Mouse (Mus musculus) liver, embryonic 13.5 days (tissue): Measurements from ENCODE around the gene Mre11a. TPM values are rescaled to one million over a fixed set of nuclear protein-coding genes. Genes with fewer than 3 reads are reported as not detected.

Experiments used
- ATAC-seq: fragments of 200-750 bp; cut with Nextera tagmentation; 2 replicates; pipeline ENCODE4 v1.8.0; 2017; ENCODE audit warnings: low read depth, mild to moderate bottlenecking, moderate number of reproducible peaks, moderate library complexity
- DNase-seq: peaks from one replicate; pipeline ENCODE4 v3.0.0; 2022
- H3K27ac ChIP-seq: fragments of 300-500 bp; sonication (generic); 2 replicates; pipeline ENCODE4 v1.5.1; 2015; ENCODE audit warnings: moderate library complexity, mild to moderate bottlenecking, inconsistent platforms
- H3K27me3 ChIP-seq: fragments of 300-500 bp; sonication (generic); 2 replicates; pipeline ENCODE4 v1.6.1; 2015; ENCODE audit warnings: mild to moderate bottlenecking, inconsistent platforms
- H3K36me3 ChIP-seq: fragments of 300-500 bp; sonication (generic); 2 replicates; pipeline ENCODE4 v1.6.1; 2015; ENCODE audit warnings: mild to moderate bottlenecking, inconsistent platforms
- H3K4me1 ChIP-seq: fragments of 300-500 bp; sonication (generic); replicated peaks from 2 replicates; pipeline ENCODE4 v1.6.1; 2015; ENCODE audit warnings: inconsistent platforms
- H3K4me2 ChIP-seq: fragments of 300-500 bp; sonication (generic); 2 replicates; pipeline ENCODE4 v1.6.1; 2015; ENCODE audit warnings: inconsistent platforms, mild to moderate bottlenecking, moderate library complexity
- H3K4me3 ChIP-seq: fragments of 300-500 bp; sonication (generic); replicated peaks from 2 replicates; pipeline ENCODE4 v1.5.1; 2015; ENCODE audit warnings: mild to moderate bottlenecking, inconsistent platforms
- H3K9ac ChIP-seq: fragments of 300-500 bp; sonication (generic); 2 replicates; pipeline ENCODE4 v1.6.1; 2015; ENCODE audit warnings: mild to moderate bottlenecking, inconsistent platforms
- H3K9me3 ChIP-seq: fragments of 300-500 bp; sonication (generic); replicated peaks from 2 replicates; pipeline ENCODE4 v1.6.1; 2016; ENCODE audit warnings: inconsistent platforms
- WGBS: fragments of 180-500 bp; shearing (Covaris S2); methylation state at CpG from one replicate; pipeline ENCODE4 v1.1.7; 2015; ENCODE audit not compliant: insufficient replicate concordance; 5-methylcytosine and 5-hydroxymethylcytosine counted together
- polyA plus RNA-seq: library from polyadenylated mRNA; unstranded; fragments of >200 nt; fragmentation: Nextera tagmentation; extraction: Ambion mirVana; gene quantifications from 2 replicates; pipeline ENCODE4 v1.2.1, GENCODE M21; 2015

The Mre11a gene
- 22.6 and 27.6 TPM in 2 replicates for polyA plus RNA-seq

- peaks cover 63% of the 10 kb centered on the region for H3K36me3 ChIP-seq
- no peaks in the 10 kb centered on the region for H3K9me3 ChIP-seq
- H3K27ac ChIP-seq = peak within 1 kb of the TSS; percentile 86
- H3K4me3 ChIP-seq = peak within 1 kb of the TSS; percentile 79
- DNase-seq (peak; percentile 90), ATAC-seq (peak; percentile 98)
- H3K4me2 ChIP-seq = peak within 1 kb of the TSS; percentile 87
- H3K4me1 ChIP-seq = peaks cover 31% of the 10 kb centered on the region
- H3K9ac ChIP-seq = peak within 1 kb of the TSS; percentile 88
- under 1% methylated on average over 62 of the region's 62 CpGs for WGBS
- H3K27me3 ChIP-seq = no peaks in the 10 kb centered on the region
Observed at GRCm38 (mm10) chr9:14784039-14785002, at the start of gene Mre11a, which contains the start of gene Ankrd49. Gene Mre11a, plus strand, starts transcription at chr9:14784654. Gene Ankrd49, minus strand, starts transcription at chr9:14784856.

DNA sequence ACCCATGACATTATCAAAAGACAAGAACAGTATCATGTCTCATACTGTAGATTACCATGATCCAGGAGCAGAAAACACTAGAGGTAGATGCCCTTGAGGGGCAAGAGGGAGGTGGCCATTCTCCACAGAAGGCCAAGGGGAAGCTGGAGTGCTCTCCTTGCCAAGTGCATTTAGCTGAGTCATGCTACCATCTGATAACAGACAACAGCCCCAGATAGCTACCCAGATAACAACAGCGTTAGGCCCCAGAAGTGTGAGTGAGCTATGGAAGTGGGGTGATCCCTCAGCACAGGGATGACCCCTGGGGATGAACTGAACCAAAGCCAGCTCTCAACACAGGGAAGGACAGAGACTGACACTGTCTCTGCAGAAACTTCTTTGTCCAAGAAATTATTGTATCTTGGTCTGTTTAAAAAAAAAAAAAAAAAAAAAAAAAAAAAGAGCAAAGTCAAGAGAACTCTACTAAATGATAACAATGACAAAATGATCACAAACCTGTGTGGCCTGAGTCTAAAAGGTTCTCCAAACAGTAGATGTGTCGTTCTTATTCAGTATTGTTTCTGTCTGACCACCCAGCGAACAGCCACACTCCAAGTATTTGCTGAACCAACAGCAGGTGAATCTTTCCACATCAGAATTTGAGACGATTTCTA, 44.8 kb upstream of the Mre11a start:
- Histone ChIP-seq H3K4me2 (no peak overlapping the region), H3K4me3 (no peak overlapping the region), H3K9ac (no peak overlapping the region), H3K36me3 (no peaks in the 10 kb centered on the region), H3K4me1 (0 out of 2 replicates have a peak, but pooled peaks cover 5% of the 10 kb centered on the region), H3K27ac (no peak overlapping the region), H3K27me3 (no peaks in the 10 kb centered on the region), H3K9me3 (no peaks in the 10 kb centered on the region)
- WGBS = 49% methylated on average over 4 of the region's 4 CpGs
- no peak for ATAC-seq
- no peak for DNase-seq

DNA sequence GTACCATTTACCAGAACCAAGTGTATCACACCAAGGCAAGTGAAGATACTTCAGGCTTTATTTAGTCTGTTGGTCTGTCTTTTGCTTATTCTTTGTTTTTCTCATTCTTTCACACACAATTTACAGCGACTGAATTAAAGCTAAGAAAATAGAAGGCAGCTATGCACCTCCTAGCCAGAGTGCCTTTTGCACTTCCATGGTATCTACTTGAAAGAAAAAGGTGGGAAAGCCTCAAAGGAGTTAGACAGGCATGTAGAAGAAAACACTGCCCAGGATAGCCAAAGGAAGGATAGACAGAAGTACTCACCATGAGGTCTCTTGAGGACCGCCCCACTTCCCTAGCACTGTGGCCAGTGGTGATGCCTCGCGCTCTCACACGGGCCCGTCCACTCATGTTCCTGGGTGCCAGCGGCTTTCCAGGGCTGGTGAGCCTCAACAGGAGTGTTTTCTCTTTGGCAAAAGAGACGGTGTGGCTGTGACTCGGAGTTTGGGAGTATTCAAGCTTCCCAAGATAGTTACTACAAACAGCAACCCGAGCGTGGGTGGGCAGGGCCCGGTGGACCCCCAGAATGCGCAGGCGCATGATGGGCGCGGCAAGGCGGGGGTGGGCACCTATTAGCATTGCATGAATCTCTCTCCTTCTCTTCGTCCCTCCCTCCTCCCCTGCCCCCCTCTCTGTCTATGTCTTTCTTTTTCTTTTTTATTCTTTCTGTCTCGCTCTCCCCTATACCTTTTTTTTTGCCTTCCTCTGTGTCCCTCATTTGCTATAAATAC, 44.1 kb upstream of the Mre11a start, which contains the start of gene Piwil4:
TSS of gene Piwil4 (minus strand) at position 583 of the 774 bp plus-strand sequence.
- WGBS = 66% methylated on average over 19 of the region's 19 CpGs
- Histone ChIP-seq H3K4me3 (no peak within 1 kb of the TSS), H3K27ac (no peak within 1 kb of the TSS), H3K4me1 (0 out of 2 replicates have a peak, but pooled peaks cover 5% of the 10 kb centered on the region), H3K36me3 (no peaks in the 10 kb centered on the region), H3K9ac (no peak within 1 kb of the TSS), H3K4me2 (no peak within 1 kb of the TSS), H3K9me3 (no peaks in the 10 kb centered on the region), H3K27me3 (no peaks in the 10 kb centered on the region)
- DNase-seq (no peak), ATAC-seq (no peak)

GRCm38 (mm10) chr9:14750901-14751502, 33.5 kb upstream of the Mre11a start:
- 0 out of 2 replicates have a peak, but pooled peaks have one; percentile 11 for ATAC-seq
- H3K4me1 ChIP-seq = peaks cover 9% of the 10 kb centered on the region; the same call in 1 of the 2 replicates
- H3K9me3 ChIP-seq = no peaks in the 10 kb centered on the region
- H3K9ac ChIP-seq = no peak overlapping the region
- no peak overlapping the region for H3K27ac ChIP-seq
- 56% methylated on average over 42 of the region's 42 CpGs for WGBS
- peak overlapping the region; percentile 56 for H3K4me3 ChIP-seq
- DNase-seq = no peak
- no peaks in the 10 kb centered on the region for H3K36me3 ChIP-seq
- peaks cover 26% of the 10 kb centered on the region for H3K27me3 ChIP-seq
- peak overlapping the region; percentile 74 for H3K4me2 ChIP-seq

DNA sequence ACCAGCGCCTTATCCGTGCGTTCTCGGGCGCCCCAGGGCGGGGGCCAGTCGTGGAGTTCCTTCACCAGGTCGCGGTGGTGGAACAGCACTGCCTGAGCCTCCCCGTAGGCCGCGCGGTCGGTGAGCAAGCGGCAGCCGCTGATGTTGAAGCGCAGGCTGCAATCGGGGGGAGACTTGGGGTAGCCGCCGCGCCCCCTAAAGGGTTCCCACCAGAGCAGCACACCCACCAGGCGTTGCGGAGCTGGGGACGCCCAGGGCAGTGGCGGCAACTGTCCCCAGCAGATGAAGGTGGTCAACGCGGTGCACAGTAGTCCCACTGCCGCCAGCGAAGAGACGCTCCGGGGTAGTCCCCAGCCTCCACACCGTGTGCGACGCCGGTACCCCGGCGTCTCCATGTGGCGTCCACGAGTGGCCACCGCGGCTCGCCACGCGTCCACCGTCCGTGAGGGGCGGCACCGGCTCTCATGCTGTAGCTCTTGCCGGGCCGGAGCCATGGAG, 32.9 kb upstream of the Mre11a start:
- H3K27me3 ChIP-seq = peaks cover 26% of the 10 kb centered on the region
- DNase-seq (no peak), ATAC-seq (peak; percentile 37)
- peak overlapping the region; percentile 74 for H3K4me2 ChIP-seq
- peaks cover 9% of the 10 kb centered on the region; the same call in 1 of the 2 replicates for H3K4me1 ChIP-seq
- no peaks in the 10 kb centered on the region for H3K9me3 ChIP-seq
- no peak overlapping the region for H3K27ac ChIP-seq
- peak overlapping the region; percentile 49 for H3K9ac ChIP-seq
- WGBS = 1% methylated on average over 50 of the region's 50 CpGs
- H3K4me3 ChIP-seq = peak overlapping the region; percentile 56
- no peaks in the 10 kb centered on the region for H3K36me3 ChIP-seq

- ATAC-seq (peak; percentile 76), DNase-seq (no peak)
- Histone ChIP-seq H3K27me3 (peaks cover 26% of the 10 kb centered on the region), H3K9me3 (no peaks in the 10 kb centered on the region), H3K27ac (no peak within 1 kb of the TSS), H3K4me3 (peak within 1 kb of the TSS; percentile 56), H3K4me2 (peak within 1 kb of the TSS; percentile 74), H3K9ac (peak within 1 kb of the TSS; percentile 49), H3K4me1 (peaks cover 9% of the 10 kb centered on the region; the same call in 1 of the 2 replicates), H3K36me3 (no peaks in the 10 kb centered on the region)
- under 1% methylated on average over 28 of the region's 28 CpGs for WGBS
Observed at GRCm38 (mm10) chr9:14752001-14752522, 32.4 kb upstream of the Mre11a start, which contains the start of gene Fut4. Gene Fut4, minus strand, starts transcription at chr9:14752393.

- H3K4me2 ChIP-seq = no peak overlapping the region
- ATAC-seq = no peak
- H3K9me3 ChIP-seq = no peaks in the 10 kb centered on the region
- peaks cover 26% of the 10 kb centered on the region for H3K27me3 ChIP-seq
- no peak overlapping the region for H3K9ac ChIP-seq
- no peaks in the 10 kb centered on the region for H3K36me3 ChIP-seq
- H3K4me3 ChIP-seq = no peak overlapping the region
- peaks cover 9% of the 10 kb centered on the region; the same call in 1 of the 2 replicates for H3K4me1 ChIP-seq
- DNase-seq = no peak
- H3K27ac ChIP-seq = no peak overlapping the region
Observed at GRCm38 (mm10) chr9:14753947-14754346, 30.5 kb upstream of the Mre11a start.

- no peak overlapping the region for H3K4me2 ChIP-seq
- H3K27me3 ChIP-seq = peaks cover 26% of the 10 kb centered on the region
- ATAC-seq (no peak), DNase-seq (no peak)
- no peak overlapping the region for H3K27ac ChIP-seq
- H3K36me3 ChIP-seq = no peaks in the 10 kb centered on the region
- H3K9me3 ChIP-seq = no peaks in the 10 kb centered on the region
- peaks cover 9% of the 10 kb centered on the region; the same call in 1 of the 2 replicates for H3K4me1 ChIP-seq
- H3K4me3 ChIP-seq = no peak overlapping the region
- no peak overlapping the region for H3K9ac ChIP-seq
- 55% methylated on average over 3 of the region's 3 CpGs for WGBS
Observed at GRCm38 (mm10) chr9:14754469-14754868, 30.0 kb upstream of the Mre11a start.

- Histone ChIP-seq H3K9ac (no peak overlapping the region), H3K9me3 (no peaks in the 10 kb centered on the region), H3K27me3 (no peaks in the 10 kb centered on the region), H3K4me3 (no peak overlapping the region), H3K4me2 (no peak overlapping the region), H3K27ac (no peak overlapping the region), H3K36me3 (no peaks in the 10 kb centered on the region), H3K4me1 (no peaks in the 10 kb centered on the region)
- DNase-seq (no peak), ATAC-seq (0 out of 2 replicates have a peak, but pooled peaks have one; percentile 29)
- WGBS = 24% methylated on average over 7 of the region's 7 CpGs
Observed at GRCm38 (mm10) chr9:14758590-14758989, 25.9 kb upstream of the Mre11a start.

GRCm38 (mm10) chr9:14759261-14759660, 25.2 kb upstream of the Mre11a start:
- Histone ChIP-seq H3K36me3 (no peaks in the 10 kb centered on the region), H3K9me3 (no peaks in the 10 kb centered on the region), H3K27me3 (0 out of 2 replicates have a peak, but pooled peaks cover 5% of the 10 kb centered on the region), H3K4me3 (no peak overlapping the region), H3K27ac (no peak overlapping the region), H3K4me2 (no peak overlapping the region), H3K4me1 (no peaks in the 10 kb centered on the region), H3K9ac (no peak overlapping the region)
- DNase-seq (no peak), ATAC-seq (no peak)
